Mouse (Mus musculus) liver, embryonic 13.5 days (tissue): ENCODE data around the gene Ikzf2. TPM values are rescaled to one million over a fixed set of nuclear protein-coding genes. Genes with fewer than 3 reads are reported as not detected.

Experiments
- ATAC-seq: fragments of 200-750 bp; cut with Nextera tagmentation; 2 replicates; pipeline ENCODE4 v1.8.0; 2017; ENCODE audit warnings: low read depth, mild to moderate bottlenecking, moderate number of reproducible peaks, moderate library complexity
- DNase-seq: peaks from one replicate; pipeline ENCODE4 v3.0.0; 2022
- H3K27ac ChIP-seq: fragments of 300-500 bp; sonication (generic); 2 replicates; pipeline ENCODE4 v1.5.1; 2015; ENCODE audit warnings: moderate library complexity, mild to moderate bottlenecking, inconsistent platforms
- H3K27me3 ChIP-seq: fragments of 300-500 bp; sonication (generic); 2 replicates; pipeline ENCODE4 v1.6.1; 2015; ENCODE audit warnings: mild to moderate bottlenecking, inconsistent platforms
- H3K36me3 ChIP-seq: fragments of 300-500 bp; sonication (generic); 2 replicates; pipeline ENCODE4 v1.6.1; 2015; ENCODE audit warnings: mild to moderate bottlenecking, inconsistent platforms
- H3K4me1 ChIP-seq: fragments of 300-500 bp; sonication (generic); replicated peaks from 2 replicates; pipeline ENCODE4 v1.6.1; 2015; ENCODE audit warnings: inconsistent platforms
- H3K4me2 ChIP-seq: fragments of 300-500 bp; sonication (generic); 2 replicates; pipeline ENCODE4 v1.6.1; 2015; ENCODE audit warnings: inconsistent platforms, mild to moderate bottlenecking, moderate library complexity
- H3K4me3 ChIP-seq: fragments of 300-500 bp; sonication (generic); replicated peaks from 2 replicates; pipeline ENCODE4 v1.5.1; 2015; ENCODE audit warnings: mild to moderate bottlenecking, inconsistent platforms
- H3K9ac ChIP-seq: fragments of 300-500 bp; sonication (generic); 2 replicates; pipeline ENCODE4 v1.6.1; 2015; ENCODE audit warnings: mild to moderate bottlenecking, inconsistent platforms
- H3K9me3 ChIP-seq: fragments of 300-500 bp; sonication (generic); replicated peaks from 2 replicates; pipeline ENCODE4 v1.6.1; 2016; ENCODE audit warnings: inconsistent platforms
- WGBS: fragments of 180-500 bp; shearing (Covaris S2); methylation state at CpG from one replicate; pipeline ENCODE4 v1.1.7; 2015; ENCODE audit not compliant: insufficient replicate concordance; 5-methylcytosine and 5-hydroxymethylcytosine counted together
- polyA plus RNA-seq: library from polyadenylated mRNA; unstranded; fragments of >200 nt; fragmentation: Nextera tagmentation; extraction: Ambion mirVana; gene quantifications from 2 replicates; pipeline ENCODE4 v1.2.1, GENCODE M21; 2015

Ikzf2 gene
- polyA plus RNA-seq, 1 experiment from 2014 or later, result 0.69 TPM

- Histone ChIP-seq H3K36me3 (no peaks in the 10 kb centered on the region), H3K4me1 (peaks cover 19% of the 10 kb centered on the region), H3K27me3 (no peaks in the 10 kb centered on the region), H3K27ac (no peak overlapping the region), H3K9ac (no peak overlapping the region), H3K9me3 (no peaks in the 10 kb centered on the region), H3K4me2 (no peak overlapping the region), H3K4me3 (no peak overlapping the region)
- 88% methylated on average over 6 of the region's 6 CpGs for WGBS
- no peak for DNase-seq
- no peak for ATAC-seq
These were observed 181.0 kb downstream of the Ikzf2 start for GRCm38 (mm10) chr1:69506011-69506410.

GRCm38 (mm10) chr1:69500388-69500787, 186.7 kb downstream of the Ikzf2 start:
- Histone ChIP-seq H3K9ac (no peak overlapping the region), H3K4me1 (peaks cover 39% of the 10 kb centered on the region), H3K4me3 (no peak overlapping the region), H3K4me2 (no peak overlapping the region), H3K27ac (no peak overlapping the region), H3K9me3 (no peaks in the 10 kb centered on the region), H3K36me3 (no peaks in the 10 kb centered on the region), H3K27me3 (no peaks in the 10 kb centered on the region)
- DNase-seq, result no peak
- WGBS, result 24% methylated on average over 3 of the region's 3 CpGs
- ATAC-seq, result peak; percentile 58

- Histone ChIP-seq H3K4me3 (no peak overlapping the region), H3K9ac (peak overlapping the region; percentile 15; the same call in 1 of the 2 replicates), H3K4me1 (peaks cover 41% of the 10 kb centered on the region), H3K4me2 (peak overlapping the region; percentile 35; the same call in 1 of the 2 replicates), H3K27ac (no peak overlapping the region), H3K27me3 (no peaks in the 10 kb centered on the region), H3K36me3 (no peaks in the 10 kb centered on the region), H3K9me3 (no peaks in the 10 kb centered on the region)
- no peak for ATAC-seq
- 49% methylated on average over 5 of the region's 5 CpGs for WGBS
- no peak for DNase-seq
These were observed 187.4 kb downstream of the Ikzf2 start for GRCm38 (mm10) chr1:69499652-69500051.

GRCm38 (mm10) chr1:69498862-69499306, 188.2 kb downstream of the Ikzf2 start:
- H3K4me3 ChIP-seq, result peak overlapping the region; percentile 2; the same call in 1 of the 2 replicates

GRCm38 (mm10) chr1:69496055-69496454, 191.0 kb downstream of the Ikzf2 start:
- WGBS, result 9% methylated on average over 4 of the region's 4 CpGs
- Histone ChIP-seq H3K27ac (no peak overlapping the region), H3K9ac (no peak overlapping the region), H3K4me2 (no peak overlapping the region), H3K4me3 (no peak overlapping the region), H3K4me1 (peaks cover 47% of the 10 kb centered on the region), H3K9me3 (no peaks in the 10 kb centered on the region), H3K36me3 (no peaks in the 10 kb centered on the region), H3K27me3 (no peaks in the 10 kb centered on the region)
- ATAC-seq (peak; percentile 81), DNase-seq (peak; percentile 37)

More at GRCm38 (mm10) chr1:69498862-69499306, 188.2 kb downstream of the Ikzf2 start:
- H3K9ac ChIP-seq, result 0 out of 2 replicates have a peak overlapping the region, but pooled peaks have one; percentile 15
- no peaks in the 10 kb centered on the region for H3K9me3 ChIP-seq
- no peaks in the 10 kb centered on the region for H3K27me3 ChIP-seq
- H3K4me2 ChIP-seq, result peak overlapping the region; percentile 35
- H3K36me3 ChIP-seq, result no peaks in the 10 kb centered on the region
- peaks cover 41% of the 10 kb centered on the region for H3K4me1 ChIP-seq
- H3K27ac ChIP-seq, result no peak overlapping the region
- ATAC-seq, result peak; percentile 35; the same call in 1 of the 2 replicates
- DNase-seq, result no peak
- WGBS, result 41% methylated on average over 7 of the region's 7 CpGs

GRCm38 (mm10) chr1:69493309-69494047, 193.6 kb downstream of the Ikzf2 start:
- Histone ChIP-seq H3K9ac (no peak overlapping the region), H3K27ac (no peak overlapping the region), H3K4me2 (no peak overlapping the region), H3K27me3 (no peaks in the 10 kb centered on the region), H3K4me3 (no peak overlapping the region), H3K9me3 (no peaks in the 10 kb centered on the region), H3K36me3 (no peaks in the 10 kb centered on the region), H3K4me1 (peaks cover 26% of the 10 kb centered on the region)
- WGBS, result 42% methylated on average over 11 of the region's 11 CpGs
- DNase-seq (no peak), ATAC-seq (no peak)

- Histone ChIP-seq H3K27me3 (no peaks in the 10 kb centered on the region), H3K4me1 (peaks cover 20% of the 10 kb centered on the region), H3K4me3 (no peak overlapping the region), H3K9ac (no peak overlapping the region), H3K27ac (no peak overlapping the region), H3K9me3 (no peaks in the 10 kb centered on the region), H3K4me2 (no peak overlapping the region), H3K36me3 (no peaks in the 10 kb centered on the region)
- no peak for DNase-seq
- 83% methylated on average over 4 of the region's 4 CpGs for WGBS
- no peak for ATAC-seq
These were observed 195.0 kb downstream of the Ikzf2 start for GRCm38 (mm10) chr1:69492013-69492412.

- 73% methylated on average over 7 of the region's 7 CpGs for WGBS
These were observed 198.0 kb downstream of the Ikzf2 start for GRCm38 (mm10) chr1:69489026-69489425.

GRCm38 (mm10) chr1:69488625-69489024, 198.4 kb downstream of the Ikzf2 start:
- H3K9ac ChIP-seq, result no peak overlapping the region
- H3K4me2 ChIP-seq, result no peak overlapping the region
- no peaks in the 10 kb centered on the region for H3K36me3 ChIP-seq
- peaks cover 4% of the 10 kb centered on the region; the same call in 1 of the 2 replicates for H3K4me1 ChIP-seq
- 68% methylated on average over 6 of the region's 6 CpGs for WGBS
- ATAC-seq (no peak), DNase-seq (no peak)
- H3K27me3 ChIP-seq, result no peaks in the 10 kb centered on the region
- no peak overlapping the region for H3K27ac ChIP-seq
- H3K4me3 ChIP-seq, result no peak overlapping the region
- no peaks in the 10 kb centered on the region for H3K9me3 ChIP-seq

More at GRCm38 (mm10) chr1:69489026-69489425, 198.0 kb downstream of the Ikzf2 start:
- peaks cover 5% of the 10 kb centered on the region; the same call in 1 of the 2 replicates for H3K4me1 ChIP-seq
- no peak overlapping the region for H3K27ac ChIP-seq
- no peak overlapping the region for H3K4me3 ChIP-seq
- no peak for ATAC-seq
- no peaks in the 10 kb centered on the region for H3K36me3 ChIP-seq
- H3K27me3 ChIP-seq, result no peaks in the 10 kb centered on the region
- H3K9me3 ChIP-seq, result no peaks in the 10 kb centered on the region
- H3K4me2 ChIP-seq, result no peak overlapping the region
- DNase-seq, result no peak
- no peak overlapping the region for H3K9ac ChIP-seq

Other genes starting within 250 kb of the Ikzf2 start
- gene Spag16, start 139.7 kb upstream of the Ikzf2 start, polyA plus RNA-seq, result 0.05 TPM in 1 of 2 replicates, not detected in the other